Mouse (Mus musculus) liver, embryonic 14.5 days (tissue): ENCODE results near the gene Adamts7. TPM values are rescaled to one million over a fixed set of nuclear protein-coding genes. Genes with fewer than 3 reads are reported as not detected.

Experiments
- ATAC-seq: fragments of 200-750 bp; cut with Nextera tagmentation; 2 replicates; pipeline ENCODE4 v1.8.0; 2017; ENCODE audit warnings: moderate number of reproducible peaks, mild to moderate bottlenecking, moderate library complexity; ENCODE audit not compliant: insufficient read depth
- DNase-seq, 3 experiments: peaks; one replicate each; pipeline ENCODE4 v3.0.0-alpha.2; 2012 to 2013; ENCODE audit warnings: low read depth in 3 of 3, low spot score in 3 of 3
- H3K27ac ChIP-seq: fragments of 300-500 bp; sonication (generic); 2 replicates; pipeline ENCODE4 v1.5.1; 2014; ENCODE audit warnings: moderate library complexity, mild to moderate bottlenecking, control low read depth, inconsistent platforms
- H3K27me3 ChIP-seq: fragments of 300-500 bp; sonication (generic); 2 replicates; pipeline ENCODE4 v1.6.1; 2014; ENCODE audit warnings: mild to moderate bottlenecking, low read length, moderate library complexity; ENCODE audit not compliant: control insufficient read depth, insufficient read depth
- H3K36me3 ChIP-seq: fragments of 300-500 bp; sonication (generic); replicated peaks from 2 replicates; pipeline ENCODE4 v1.6.1; 2014; ENCODE audit warnings: low read depth; ENCODE audit not compliant: control insufficient read depth, insufficient read depth
- H3K4me1 ChIP-seq, 2 experiments: fragments of 200-500 bp in 1 of 2; fragments of 300-500 bp in 1 of 2; sonication (generic) in 1 of 2; replicated peaks; 2 replicates each; pipeline ENCODE4 v1.6.1; 2012 to 2014; ENCODE audit warnings: antibody characterized with exemption in 1 of 2, inconsistent platforms in 1 of 2, low read length in 1 of 2; ENCODE audit not compliant: control insufficient read depth in 2 of 2, insufficient read depth in 2 of 2
- H3K4me2 ChIP-seq: fragments of 300-500 bp; sonication (generic); 2 replicates; pipeline ENCODE4 v1.6.1; 2014; ENCODE audit warnings: low read depth, mild to moderate bottlenecking, control low read depth, moderate library complexity
- H3K4me3 ChIP-seq, 2 experiments: fragments of 200-500 bp in 1 of 2; fragments of 300-500 bp in 1 of 2; sonication (generic) in 1 of 2; 2 replicates each; pipeline ENCODE4 v1.5.1; 2012 to 2014; ENCODE audit warnings: low read depth in 2 of 2, low read length in 2 of 2, mild to moderate bottlenecking in 2 of 2, control low read depth in 1 of 2, inconsistent platforms in 1 of 2, moderate library complexity in 1 of 2; ENCODE audit not compliant: insufficient read depth in 1 of 2
- H3K9ac ChIP-seq: fragments of 300-500 bp; sonication (generic); replicated peaks from 2 replicates; pipeline ENCODE4 v1.6.1; 2014; ENCODE audit warnings: mild to moderate bottlenecking, control low read depth, moderate library complexity
- H3K9me3 ChIP-seq: fragments of 300-500 bp; sonication (generic); 2 replicates; pipeline ENCODE4 v1.6.1; 2016; ENCODE audit warnings: low read length, mixed read lengths; ENCODE audit not compliant: control insufficient read depth
- CTCF ChIP-seq: IDR thresholded peaks from 2 replicates; pipeline ENCODE4 v1.5.1; 2016; ENCODE audit warnings: antibody characterized with exemption, low read depth, control low read depth
- EP300 ChIP-seq: IDR thresholded peaks from 2 replicates; pipeline ENCODE4 v1.6.1; 2016; ENCODE audit warnings: antibody characterized with exemption, low read depth
- WGBS: fragments of 180-500 bp; shearing (Covaris S2); extraction: QIAGEN DNeasy Blood & Tissue Kit; methylation state at CpG from one replicate; pipeline ENCODE4 v1.1.7; 2014; ENCODE audit not compliant: insufficient replicate concordance; 5-methylcytosine and 5-hydroxymethylcytosine counted together
- polyA plus RNA-seq, 2 experiments: library from polyadenylated mRNA; depleted of rRNA in 1 of 2; stranded (reverse) in 1 of 2; unstranded in 1 of 2; fragments of >200 nt; fragmentation: Nextera tagmentation in 1 of 2; extraction: Ambion mirVana in 1 of 2; gene quantifications; 2 replicates each; pipeline versions ENCODE4 v1.2.1 to v1.2.3; 2012 to 2014

Adamts7 gene
- polyA plus RNA-seq, 2 experiments: 0.47 to 0.64 TPM

DNA sequence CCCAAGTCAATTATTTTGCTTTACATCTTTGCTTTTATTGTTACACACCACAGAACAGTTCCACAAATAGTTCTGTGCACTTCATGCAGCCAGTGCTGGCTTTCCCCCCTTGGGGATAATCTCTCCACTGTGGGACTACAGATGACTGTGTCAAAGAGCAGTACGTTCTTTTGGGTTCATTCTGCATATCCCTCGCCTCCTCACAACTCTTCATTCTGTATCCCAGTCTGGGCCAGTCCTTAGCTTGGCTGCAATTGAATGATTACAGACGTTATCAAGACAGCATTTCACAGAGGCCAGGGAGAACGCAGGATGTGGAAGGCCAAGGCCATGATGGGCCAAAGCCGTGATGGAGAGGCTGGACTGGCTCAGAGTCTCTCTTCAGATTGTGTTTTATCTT, 16.0 kb upstream of the Adamts7 start:
- DNase-seq: no peak

DNA sequence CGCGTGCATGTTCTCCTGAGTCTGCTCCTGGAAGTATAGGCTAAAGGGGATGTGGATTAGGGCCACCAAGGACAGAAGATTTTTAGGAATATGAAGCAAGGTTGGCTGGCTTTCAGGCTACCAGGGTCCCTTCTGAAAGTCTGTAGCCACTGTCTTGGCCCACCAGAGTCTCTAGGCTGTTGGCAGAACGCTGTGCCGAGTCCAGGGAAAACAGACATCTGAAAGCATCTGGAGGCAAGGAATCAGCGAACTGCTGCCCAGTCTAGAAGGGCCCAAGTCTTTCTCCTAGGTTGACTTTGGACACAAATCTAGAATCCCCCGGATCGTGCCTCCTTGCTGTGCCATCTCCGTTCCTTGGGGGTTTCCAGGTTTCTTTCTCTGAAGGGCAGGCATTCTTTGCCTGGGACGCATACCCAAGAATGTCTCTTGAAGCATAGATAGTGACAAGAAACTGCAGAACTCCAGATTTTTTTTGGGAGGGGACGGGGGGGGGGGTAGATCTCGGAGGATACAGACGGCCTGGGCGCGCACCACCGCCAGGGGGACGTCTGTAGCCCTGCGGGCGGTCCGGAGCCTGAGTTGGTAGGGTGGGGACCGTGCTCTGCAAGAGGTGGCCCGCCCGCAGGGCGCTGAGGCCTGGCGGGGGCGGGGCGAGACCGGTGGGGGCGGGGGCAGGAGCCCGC, 485 bp upstream of the Adamts7 start:
- ATAC-seq (peak; percentile 63), DNase-seq (peak in 2 of 3 experiments; percentile 10 to 12)
- peak overlapping the region in 1 of 2 experiments; percentile 54; a peak in 2 of 4 replicates for H3K4me3 ChIP-seq
- H3K4me2 ChIP-seq: peak overlapping the region; percentile 70
- no peak overlapping the region for H3K27ac ChIP-seq
- 10% methylated on average over 27 of the region's 29 CpGs for WGBS
- no peaks in the 10 kb centered on the region for H3K36me3 ChIP-seq
- H3K9ac ChIP-seq: no peak overlapping the region
- peaks cover 24% of the 10 kb centered on the region for H3K27me3 ChIP-seq
- H3K4me1 ChIP-seq: 0 out of 4 replicates have a peak, but pooled peaks cover 0 to 3% of the 10 kb centered on the region in 2 experiments
- no peaks in the 10 kb centered on the region for H3K9me3 ChIP-seq
- no peak for TF ChIP-seq EP300
- peak; percentile 48 for TF ChIP-seq CTCF

More for the DNA sequence above, 16.0 kb upstream of the Adamts7 start:
- no peak overlapping the region for H3K4me2 ChIP-seq
- TF ChIP-seq CTCF (no peak), EP300 (no peak)
- H3K4me3 ChIP-seq: no peak overlapping the region
- H3K27ac ChIP-seq: no peak overlapping the region
- no peaks in the 10 kb centered on the region for H3K27me3 ChIP-seq
- H3K36me3 ChIP-seq: no peaks in the 10 kb centered on the region
- no peaks in the 10 kb centered on the region for H3K4me1 ChIP-seq
- no peak overlapping the region for H3K9ac ChIP-seq
- 44% methylated on average over 5 of the region's 5 CpGs for WGBS
- H3K9me3 ChIP-seq: no peaks in the 10 kb centered on the region
- ATAC-seq: no peak

DNA sequence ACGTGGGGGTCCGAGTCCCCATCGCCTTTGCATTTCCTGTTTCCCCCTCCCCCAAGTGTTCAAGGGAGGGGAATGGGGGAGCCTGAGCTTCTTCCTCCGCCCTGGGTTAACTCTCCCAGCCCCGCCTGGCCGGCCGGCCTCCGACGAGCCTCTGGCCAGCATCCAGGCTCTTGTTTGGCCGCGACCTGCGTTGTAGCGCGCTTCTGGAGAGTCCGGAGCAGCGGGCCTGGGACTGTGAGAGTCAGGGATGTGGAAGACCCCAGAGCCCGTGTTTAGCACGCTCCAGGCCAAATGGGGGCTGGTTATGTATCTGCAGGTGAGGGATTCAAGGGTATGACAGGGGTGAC, 853 bp downstream of the Adamts7 start:
- ATAC-seq: peak; percentile 9; the same call in 1 of the 2 replicates
- no peak for TF ChIP-seq CTCF
- TF ChIP-seq EP300: no peak
- Histone ChIP-seq H3K9me3 (no peaks in the 10 kb centered on the region), H3K9ac (no peak overlapping the region), H3K4me3 (peak overlapping the region; percentile 54 to 59), H3K27me3 (peaks cover 24% of the 10 kb centered on the region), H3K27ac (no peak overlapping the region), H3K4me2 (peak overlapping the region; percentile 70), H3K36me3 (no peaks in the 10 kb centered on the region), H3K4me1 (0 out of 4 replicates have a peak, but pooled peaks cover 0 to 3% of the 10 kb centered on the region in 2 experiments)
- DNase-seq: no peak
- 2% methylated on average over 18 of the region's 18 CpGs for WGBS

DNA sequence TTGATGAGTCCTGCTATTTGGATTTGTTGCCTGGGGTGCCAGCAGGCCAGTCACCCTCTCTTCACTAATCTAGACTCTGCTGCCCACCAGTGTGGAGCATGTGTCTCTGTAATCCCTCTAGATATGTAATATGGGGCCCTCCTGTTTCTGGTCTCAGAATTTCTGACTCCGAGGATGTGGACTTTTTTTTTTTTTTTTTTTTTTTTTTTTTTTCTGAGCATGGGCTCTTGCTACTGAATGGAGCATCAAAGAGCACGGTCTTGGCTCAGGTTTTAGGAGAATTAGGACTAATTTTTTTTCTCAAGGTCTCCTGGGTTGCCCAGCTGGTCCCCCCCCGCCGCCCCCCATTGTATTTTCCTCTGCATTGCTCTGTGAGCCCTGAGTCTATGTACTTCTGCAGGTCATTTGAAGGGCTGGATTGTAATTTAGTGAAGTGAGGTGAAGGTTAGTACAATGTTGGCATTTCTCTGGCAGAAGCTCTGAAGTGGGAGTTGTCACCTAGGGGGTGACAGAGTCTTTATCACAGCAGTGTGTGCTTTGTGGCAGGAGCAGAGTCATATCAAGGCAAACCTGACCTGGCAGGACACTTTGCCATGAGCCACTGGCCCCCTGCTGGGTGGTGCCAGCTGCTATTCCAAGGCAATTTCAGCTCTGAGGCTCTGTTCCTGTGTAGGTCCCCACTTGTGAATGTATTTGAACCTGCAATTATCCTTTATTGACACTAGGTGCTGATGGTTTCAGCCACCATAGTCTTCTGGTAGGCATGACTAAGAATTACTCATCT, 2.0 kb downstream of the Adamts7 start:
- Histone ChIP-seq H3K9ac (no peak overlapping the region), H3K9me3 (no peaks in the 10 kb centered on the region), H3K4me3 (no peak overlapping the region), H3K4me2 (no peak overlapping the region), H3K27ac (no peak overlapping the region), H3K27me3 (peaks cover 24% of the 10 kb centered on the region), H3K4me1 (0 out of 4 replicates have a peak, but pooled peaks cover 0 to 3% of the 10 kb centered on the region in 2 experiments), H3K36me3 (no peaks in the 10 kb centered on the region)
- TF ChIP-seq CTCF (peak; percentile 15; the same call in 1 of the 2 replicates), EP300 (no peak)
- ATAC-seq (no peak), DNase-seq (no peak)
- WGBS: 63% methylated on average over 4 of the region's 4 CpGs

DNA sequence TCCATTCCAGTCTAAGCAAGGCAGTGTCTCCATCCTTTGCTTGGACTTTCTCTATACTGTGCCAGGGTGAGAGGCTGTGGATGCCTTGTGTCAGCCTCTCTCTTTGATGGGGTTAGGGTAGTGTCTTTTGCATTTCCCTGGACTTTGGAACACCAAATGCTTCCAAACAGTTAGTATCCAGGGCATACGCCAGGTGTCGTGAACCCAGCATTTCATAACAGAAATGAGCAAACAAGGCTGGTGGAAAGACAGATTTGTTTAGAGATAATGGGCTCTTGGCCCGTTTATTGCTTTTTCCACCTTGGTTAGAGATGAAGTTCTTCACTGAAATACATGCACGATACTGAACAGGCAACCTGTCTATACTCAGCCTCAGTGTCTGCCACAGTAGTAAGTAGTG, 2.7 kb downstream of the Adamts7 start:
- 52% methylated on average over 4 of the region's 4 CpGs for WGBS
- H3K27me3 ChIP-seq: peaks cover 24% of the 10 kb centered on the region
- no peaks in the 10 kb centered on the region for H3K9me3 ChIP-seq
- DNase-seq (no peak), ATAC-seq (no peak)
- no peak overlapping the region for H3K27ac ChIP-seq
- no peak overlapping the region for H3K9ac ChIP-seq
- H3K4me1 ChIP-seq: 0 out of 4 replicates have a peak, but pooled peaks cover 0 to 3% of the 10 kb centered on the region in 2 experiments
- no peak overlapping the region for H3K4me2 ChIP-seq
- H3K36me3 ChIP-seq: no peaks in the 10 kb centered on the region
- H3K4me3 ChIP-seq: no peak overlapping the region
- TF ChIP-seq EP300 (no peak), CTCF (no peak)
